Mouse (Mus musculus) megakaryocyte, embryonic 14.5 days (primary cell): ENCODE measurements around the gene Art2b. TPM values are rescaled to one million over a fixed set of nuclear protein-coding genes. Genes with fewer than 3 reads are reported as not detected.
"Not testable (repeated sequence)": the region's sequence is repeated elsewhere in the genome, so short reads cannot be mapped to it uniquely, and the experiment has no call there.

Experiments used
- H3K27me3 ChIP-seq: replicated peaks from 2 replicates; pipeline ENCODE3; 2012; ENCODE audit warnings: inconsistent platforms
- H3K36me3 ChIP-seq: replicated peaks from 2 replicates; pipeline ENCODE3; 2012; ENCODE audit warnings: low read length, inconsistent platforms, mixed read lengths
- H3K4me1 ChIP-seq: 2 replicates; pipeline ENCODE4 v1.6.1; 2012; ENCODE audit warnings: inconsistent platforms
- H3K4me3 ChIP-seq: replicated peaks from 2 replicates; pipeline ENCODE3; 2012; ENCODE audit warnings: moderate library complexity, mild to moderate bottlenecking, inconsistent platforms
- H3K9me3 ChIP-seq: 2 replicates; pipeline ENCODE4 v1.6.1; 2012; ENCODE audit warnings: inconsistent platforms
- FLI1 ChIP-seq: IDR thresholded peaks from 2 replicates; pipeline ENCODE4 v1.6.1; 2012; ENCODE audit warnings: low read length, inconsistent platforms, mixed read lengths
- GATA1 ChIP-seq: IDR thresholded peaks from 3 replicates; pipeline ENCODE4 v1.6.1; 2012; ENCODE audit warnings: mixed read lengths, low read length, inconsistent platforms, borderline replicate concordance
- polyA plus RNA-seq: library from polyadenylated mRNA; stranded (reverse); fragments of >175 nt; gene quantifications from 2 replicates; pipeline ENCODE4 v1.2.3, GENCODE M21; 2012; ENCODE audit warnings: low replicate concordance; ENCODE audit not compliant: insufficient read depth

Art2b gene
- polyA plus RNA-seq, 1 experiment = not detected

- H3K27me3 ChIP-seq = peaks cover 7% of the 10 kb centered on the region
- H3K4me1 ChIP-seq = no peaks in the 10 kb centered on the region
- H3K4me3 ChIP-seq = no peak overlapping the region
- peaks cover 17% of the 10 kb centered on the region; the same call in 1 of the 2 replicates for H3K9me3 ChIP-seq
- no peaks in the 10 kb centered on the region for H3K36me3 ChIP-seq
- TF ChIP-seq GATA1 = no peak
- no peak for TF ChIP-seq FLI1
These were observed 21.3 kb downstream of the Art2b start for GRCm38 (mm10) chr7:101564086-101564485.

- H3K27me3 ChIP-seq, H3K4me3 ChIP-seq, H3K36me3 ChIP-seq, H3K4me1 ChIP-seq: not testable (repeated sequence)
- H3K9me3 ChIP-seq = peaks cover 11% of the 10 kb centered on the region; the same call in 1 of the 2 replicates
These were observed 26.0 kb downstream of the Art2b start for GRCm38 (mm10) chr7:101559393-101559792.

DNA sequence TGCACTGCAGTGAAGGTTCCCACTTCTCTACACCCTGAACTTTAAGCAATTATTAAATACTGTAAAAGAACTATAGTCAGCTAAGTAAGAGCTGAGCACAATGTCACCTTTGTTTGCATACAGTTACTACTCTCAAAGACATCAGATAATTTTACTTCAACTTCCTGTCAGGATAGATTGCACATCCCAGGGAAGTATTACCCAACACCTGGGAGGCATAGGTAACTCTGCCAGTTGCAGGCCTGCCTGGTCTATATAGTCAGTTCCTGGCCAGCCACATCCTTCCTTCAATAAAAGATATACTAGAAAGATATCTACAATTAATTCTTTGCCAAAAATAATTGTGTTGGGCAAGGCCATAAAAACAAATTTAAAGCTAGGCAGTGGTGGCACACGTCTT, 28.0 kb downstream of the Art2b start:
- Histone ChIP-seq H3K4me1 (no peaks in the 10 kb centered on the region), H3K9me3 (no peaks in the 10 kb centered on the region), H3K4me3 (no peak overlapping the region), H3K36me3 (no peaks in the 10 kb centered on the region), H3K27me3 (peaks cover 4% of the 10 kb centered on the region)
- no peak for TF ChIP-seq FLI1
- TF ChIP-seq GATA1 = no peak

DNA sequence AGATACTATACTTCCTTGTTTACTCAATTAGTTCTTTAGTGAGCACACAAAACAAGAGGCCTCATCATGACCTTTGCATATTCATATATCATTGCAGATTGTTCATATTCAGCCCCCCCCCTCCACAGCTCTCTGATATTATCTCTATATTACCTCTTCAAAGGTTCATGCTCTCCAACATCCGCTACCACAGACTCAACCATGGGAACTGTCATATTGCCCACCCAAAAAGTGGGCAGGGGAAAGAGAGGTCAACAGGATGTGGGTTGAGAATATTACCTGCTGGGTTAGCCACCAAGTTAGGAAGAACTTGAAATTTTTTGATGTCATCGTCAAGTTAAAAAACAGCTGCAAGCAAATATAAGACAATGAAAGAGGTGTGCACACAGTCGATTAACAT, 29.9 kb downstream of the Art2b start:
- H3K27me3 ChIP-seq, H3K36me3 ChIP-seq, H3K4me3 ChIP-seq, H3K4me1 ChIP-seq, H3K9me3 ChIP-seq: not testable (repeated sequence)

DNA sequence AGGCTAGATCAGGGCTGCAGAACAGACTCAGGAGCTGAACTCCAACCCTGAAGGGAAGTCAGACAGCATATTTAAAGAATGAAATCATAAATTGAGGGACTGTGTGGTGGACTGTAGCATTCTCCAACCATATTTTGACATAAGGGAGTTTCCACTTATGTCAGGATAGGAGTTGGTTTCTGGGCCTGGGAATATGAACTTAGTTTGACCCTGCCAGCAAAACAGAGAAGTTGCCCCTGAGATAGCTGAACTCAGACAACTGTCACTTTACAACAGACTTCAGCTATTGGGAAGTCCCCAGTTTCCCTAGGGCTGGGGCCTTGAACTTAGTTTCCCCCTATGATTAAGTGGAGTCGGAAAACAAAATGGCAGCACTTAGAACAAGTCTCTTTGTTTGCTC, 33.9 kb downstream of the Art2b start:
- H3K4me1 ChIP-seq = no peaks in the 10 kb centered on the region
- TF ChIP-seq FLI1 = no peak
- TF ChIP-seq GATA1 = no peak
- no peak overlapping the region for H3K4me3 ChIP-seq
- H3K9me3 ChIP-seq = no peaks in the 10 kb centered on the region
- H3K27me3 ChIP-seq = peaks cover 7% of the 10 kb centered on the region
- no peaks in the 10 kb centered on the region for H3K36me3 ChIP-seq

- Histone ChIP-seq H3K9me3 (no peaks in the 10 kb centered on the region), H3K36me3 (no peaks in the 10 kb centered on the region), H3K4me3 (no peak overlapping the region), H3K4me1 (no peaks in the 10 kb centered on the region), H3K27me3 (peaks cover 9% of the 10 kb centered on the region)
- TF ChIP-seq FLI1 = no peak
- no peak for TF ChIP-seq GATA1
These were observed 34.5 kb downstream of the Art2b start for GRCm38 (mm10) chr7:101550686-101551485.

DNA sequence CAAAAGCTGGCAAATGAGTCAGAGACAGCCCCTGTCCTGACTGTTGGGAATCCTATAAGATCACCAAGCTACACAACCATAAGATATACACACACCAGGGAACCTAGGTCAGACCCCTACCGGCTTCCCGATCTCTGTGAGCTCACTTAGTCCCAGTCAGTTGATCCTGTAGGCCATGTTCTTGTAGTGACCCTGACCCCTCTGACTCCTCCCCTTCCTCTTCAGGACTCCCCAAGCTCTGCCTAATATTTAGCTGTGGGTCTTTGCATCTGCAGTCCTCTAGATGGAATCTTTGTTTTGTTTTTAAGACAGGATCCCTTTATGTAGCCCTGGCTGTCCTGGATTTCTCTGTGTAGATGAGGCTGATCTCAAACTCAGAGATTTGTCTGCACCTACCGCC, 36.1 kb downstream of the Art2b start:
- H3K27me3 ChIP-seq = peaks cover 12% of the 10 kb centered on the region
- no peak overlapping the region for H3K4me3 ChIP-seq

GRCm38 (mm10) chr7:101547651-101548050, 37.7 kb downstream of the Art2b start:
- no peaks in the 10 kb centered on the region for H3K9me3 ChIP-seq
- H3K4me3 ChIP-seq = no peak overlapping the region
- no peaks in the 10 kb centered on the region for H3K36me3 ChIP-seq
- peaks cover 4% of the 10 kb centered on the region for H3K4me1 ChIP-seq
- H3K27me3 ChIP-seq = peaks cover 21% of the 10 kb centered on the region
- TF ChIP-seq GATA1 (no peak), FLI1 (no peak)

More for the DNA sequence above, 36.1 kb downstream of the Art2b start:
- TF ChIP-seq GATA1 (no peak), FLI1 (no peak)
- Histone ChIP-seq H3K4me1 (no peaks in the 10 kb centered on the region), H3K9me3 (no peaks in the 10 kb centered on the region), H3K36me3 (no peaks in the 10 kb centered on the region)

DNA sequence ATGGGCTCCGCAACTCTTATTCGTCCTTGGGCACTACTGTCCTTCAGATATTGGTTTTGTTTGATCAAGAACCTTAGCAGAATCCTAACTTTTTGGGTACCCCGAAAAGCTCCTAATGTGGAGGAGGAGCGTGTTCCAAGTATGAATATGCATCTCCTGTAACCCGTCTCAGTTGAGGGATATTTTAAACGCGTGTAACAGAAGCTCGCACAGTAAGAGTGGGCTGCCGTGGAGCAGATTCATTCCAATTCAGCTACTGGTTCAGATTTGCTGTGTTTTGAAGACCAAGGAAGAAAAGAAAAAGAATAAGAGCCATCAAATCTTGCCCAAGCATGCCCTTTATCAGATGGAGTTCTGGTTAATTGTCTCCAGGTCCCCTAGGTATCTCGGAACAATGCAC, 43.7 kb downstream of the Art2b start:
- Histone ChIP-seq H3K27me3 (peaks cover 17% of the 10 kb centered on the region), H3K4me3 (no peak overlapping the region), H3K9me3 (no peaks in the 10 kb centered on the region), H3K4me1 (peaks cover 22% of the 10 kb centered on the region), H3K36me3 (no peaks in the 10 kb centered on the region)
- no peak for TF ChIP-seq GATA1
- no peak for TF ChIP-seq FLI1

DNA sequence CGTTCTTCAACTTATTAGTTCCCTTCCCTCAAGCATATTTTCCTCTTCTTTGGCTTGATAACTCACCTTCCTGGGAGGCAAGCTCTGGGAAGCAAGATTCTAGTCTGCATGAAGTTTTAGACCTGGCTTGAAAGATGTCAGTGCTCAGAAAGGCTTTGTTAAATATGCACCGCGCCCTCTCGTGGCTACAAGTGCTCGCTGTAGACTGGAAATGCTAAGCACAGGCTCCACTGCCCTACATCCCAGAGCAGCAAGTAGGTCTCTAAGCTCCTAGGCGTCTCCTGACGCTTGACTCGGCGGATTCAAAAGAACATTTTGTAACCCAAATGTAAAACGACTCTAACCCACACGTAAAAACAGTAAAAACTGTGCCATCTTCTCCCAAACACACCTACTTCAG, 44.3 kb downstream of the Art2b start:
- no peak overlapping the region for H3K4me3 ChIP-seq
- H3K36me3 ChIP-seq = no peaks in the 10 kb centered on the region
- H3K9me3 ChIP-seq = no peaks in the 10 kb centered on the region
- peaks cover 22% of the 10 kb centered on the region for H3K4me1 ChIP-seq
- peaks cover 14% of the 10 kb centered on the region for H3K27me3 ChIP-seq
- TF ChIP-seq GATA1 (no peak), FLI1 (no peak)

- H3K27me3 ChIP-seq = peaks cover 14% of the 10 kb centered on the region
- no peaks in the 10 kb centered on the region for H3K9me3 ChIP-seq
- TF ChIP-seq FLI1 = no peak
- no peak for TF ChIP-seq GATA1
- H3K4me3 ChIP-seq = no peak overlapping the region
- H3K4me1 ChIP-seq = peaks cover 22% of the 10 kb centered on the region
- no peaks in the 10 kb centered on the region for H3K36me3 ChIP-seq
These were observed 44.7 kb downstream of the Art2b start for GRCm38 (mm10) chr7:101540684-101541083.
